Comparison of ENCODE assay signal across 17 mouse cellular contexts in the genomic region with DNA sequence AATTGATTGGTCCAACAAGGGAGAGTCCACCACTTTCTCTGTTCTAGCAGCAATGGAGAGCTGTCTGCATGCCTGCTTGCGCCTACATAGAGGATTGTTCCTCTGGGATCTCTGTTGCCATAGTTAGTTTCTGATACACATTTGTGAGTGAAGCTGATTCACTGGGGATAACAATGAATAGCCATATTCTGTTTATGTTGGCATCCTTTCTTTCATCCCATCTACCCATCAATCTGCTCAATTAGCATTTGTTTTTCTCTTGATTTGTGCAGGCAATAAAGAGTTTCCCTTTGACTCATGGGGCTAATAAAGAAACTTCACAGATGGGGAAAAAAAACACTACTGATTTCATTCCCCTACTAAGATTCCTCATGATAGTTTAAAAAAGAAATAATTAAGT.
"Had no signal": no experiment of that assay in that cellular context is flagged by ENCODE, and none has a peak within 500 bp of the region (broad histone marks: within the 10 kb centered on the region; RNA-seq: fewer than 3 reads in every experiment).

No protein-coding gene starts in this region.

- H3K9me3 ChIP-seq: lung, embryonic 15.5 days; megakaryocyte, embryonic 14.5 days; midbrain, embryonic 13.5 days; midbrain, embryonic 15.5 days; neural tube, embryonic 12.5 days; stomach, embryonic 15.5 days had no signal

- DNase-seq: lung, adult 2 months; lung, postnatal 14 days; lung, postnatal 36 days; right cerebral cortex, postnatal 14 days; thymus, adult 2 months; thymus, postnatal 14 days; thymus, postnatal 36 days had no signal

- H3K4me2 ChIP-seq: lung, embryonic 15.5 days; midbrain, embryonic 11.5 days; midbrain, embryonic 13.5 days; midbrain, embryonic 15.5 days; neural tube, embryonic 12.5 days; stomach, embryonic 15.5 days had no signal

- ATAC-seq: lung, postnatal 0 days; midbrain, embryonic 13.5 days; midbrain, embryonic 15.5 days had no signal

- H3K4me1 ChIP-seq: stomach, embryonic 15.5 days had no signal

- H3K9ac ChIP-seq: lung, embryonic 15.5 days; midbrain, embryonic 13.5 days; midbrain, embryonic 15.5 days; neural tube, embryonic 12.5 days; stomach, embryonic 15.5 days had no signal

- H3K4me3 ChIP-seq: lung, embryonic 15.5 days; megakaryocyte, embryonic 14.5 days; midbrain, embryonic 13.5 days; midbrain, embryonic 15.5 days; neural tube, embryonic 12.5 days; stomach, embryonic 15.5 days had no signal

- H3K27me3 ChIP-seq: lung, embryonic 15.5 days; megakaryocyte, embryonic 14.5 days; midbrain, embryonic 13.5 days; midbrain, embryonic 15.5 days; neural tube, embryonic 12.5 days; stomach, embryonic 15.5 days had no signal

- H3K27ac ChIP-seq: lung, embryonic 15.5 days; macrophage; midbrain, embryonic 13.5 days; midbrain, embryonic 15.5 days; neural tube, embryonic 12.5 days; stomach, embryonic 15.5 days; stomach, postnatal 0 days had no signal

- H3K36me3 ChIP-seq: midbrain, embryonic 13.5 days; midbrain, embryonic 15.5 days; neural tube, embryonic 12.5 days; stomach, embryonic 15.5 days had no signal
